Mouse (Mus musculus) stomach, postnatal 0 days (tissue): ENCODE measurements around the gene Agps. TPM values are rescaled to one million over a fixed set of nuclear protein-coding genes. Genes with fewer than 3 reads are reported as not detected.

ENCODE experiments used
- ATAC-seq: fragments of 200-750 bp; cut with Nextera tagmentation; 2 replicates; pipeline ENCODE4 v1.8.0; 2017; ENCODE audit not compliant: low FRiP score, low TSS enrichment
- DNase-seq: peaks from one replicate; pipeline ENCODE4 v3.0.0-alpha.2; 2016; ENCODE audit warnings: low spot score
- H3K27ac ChIP-seq: fragments of 300-500 bp; sonication (generic); replicated peaks from 2 replicates; pipeline ENCODE4 v1.5.1; 2014; ENCODE audit warnings: mild to moderate bottlenecking, control low read depth
- H3K27me3 ChIP-seq: fragments of 300-500 bp; sonication (generic); 2 replicates; pipeline ENCODE4 v1.6.1; 2014; ENCODE audit warnings: low read length; ENCODE audit not compliant: control insufficient read depth, insufficient read depth
- H3K36me3 ChIP-seq: fragments of 300-500 bp; sonication (generic); 2 replicates; pipeline ENCODE4 v1.6.1; 2014; ENCODE audit warnings: low read length, mixed read lengths; ENCODE audit not compliant: control insufficient read depth, insufficient read depth
- H3K4me1 ChIP-seq: fragments of 300-500 bp; sonication (generic); replicated peaks from 2 replicates; pipeline ENCODE4 v1.6.1; 2014; ENCODE audit warnings: antibody characterized with exemption; ENCODE audit not compliant: control insufficient read depth, insufficient read depth
- H3K4me2 ChIP-seq: fragments of 300-500 bp; sonication (generic); replicated peaks from 2 replicates; pipeline ENCODE4 v1.6.1; 2014; ENCODE audit warnings: low read depth, mild to moderate bottlenecking, control low read depth, moderate library complexity
- H3K4me3 ChIP-seq: fragments of 300-500 bp; sonication (generic); 2 replicates; pipeline ENCODE4 v1.5.1; 2014; ENCODE audit warnings: low read depth, low read length, control low read depth
- H3K9ac ChIP-seq: fragments of 300-500 bp; sonication (generic); 2 replicates; pipeline ENCODE4 v1.6.1; 2014; ENCODE audit warnings: mild to moderate bottlenecking, low read length, control low read depth, mixed read lengths
- H3K9me3 ChIP-seq: fragments of 300-500 bp; sonication (generic); 2 replicates; pipeline ENCODE4 v1.6.1; 2016; ENCODE audit warnings: low read length; ENCODE audit not compliant: control insufficient read depth
- CTCF ChIP-seq: IDR thresholded peaks from 2 replicates; pipeline ENCODE4 v1.5.1; 2016; ENCODE audit warnings: antibody characterized with exemption, low read depth, mild to moderate bottlenecking, moderate library complexity
- EP300 ChIP-seq: optimal IDR thresholded peaks from 2 replicates; pipeline ENCODE3; 2016; ENCODE audit warnings: antibody characterized with exemption
- WGBS: fragments of 180-500 bp; shearing (Covaris S2); extraction: QIAGEN DNeasy Blood & Tissue Kit; methylation state at CpG from one replicate; pipeline ENCODE4 v1.1.7; 2014; 5-methylcytosine and 5-hydroxymethylcytosine counted together
- polyA plus RNA-seq: library from polyadenylated mRNA; unstranded; fragments of >200 nt; fragmentation: Nextera tagmentation; extraction: Ambion mirVana; gene quantifications from 2 replicates; pipeline ENCODE4 v1.2.1, GENCODE M21; 2015

Agps gene
- polyA plus RNA-seq, 1 experiment from 2014 or later: 12.4 TPM

- H3K4me3 ChIP-seq: peak within 1 kb of the TSS; percentile 54
- peak within 1 kb of the TSS; percentile 56 for H3K9ac ChIP-seq
- H3K4me2 ChIP-seq: peak within 1 kb of the TSS; percentile 62
- no peaks in the 10 kb centered on the region for H3K9me3 ChIP-seq
- H3K27me3 ChIP-seq: no peaks in the 10 kb centered on the region
- 4% methylated on average over 34 of the region's 42 CpGs for WGBS
- H3K4me1 ChIP-seq: no peaks in the 10 kb centered on the region
- ATAC-seq (peak; percentile 87), DNase-seq (peak; percentile 85)
- no peak for TF ChIP-seq CTCF
- TF ChIP-seq EP300: no peak
- H3K27ac ChIP-seq: peak within 1 kb of the TSS; percentile 79
- no peaks in the 10 kb centered on the region for H3K36me3 ChIP-seq
These were observed 106.4 kb downstream of the Agps start, which contains the start of gene Ttc30b for GRCm38 (mm10) chr2:75938117-75939063. TSS of gene Ttc30b (minus strand) at chr2:75938585.

DNA sequence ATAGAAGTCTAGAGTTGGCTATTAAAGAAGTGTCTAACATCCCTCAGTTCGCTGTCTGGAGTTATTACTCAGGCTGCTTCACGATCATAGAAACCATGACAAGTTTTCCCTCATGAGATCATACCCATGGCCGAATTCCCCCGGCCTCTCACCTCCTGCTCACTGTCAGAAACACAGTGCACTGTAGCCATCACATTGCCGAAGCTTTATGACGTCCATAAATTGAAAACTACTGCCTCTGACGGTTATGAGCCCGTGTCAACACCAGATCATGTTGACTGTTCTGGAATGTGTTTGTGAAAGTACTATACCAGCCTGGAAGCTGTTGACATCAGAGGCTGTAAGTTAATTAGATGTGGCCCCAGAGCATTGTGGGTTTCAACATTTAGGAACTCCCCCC, 118.7 kb downstream of the Agps start:
- no peak for ATAC-seq
- no peak overlapping the region for H3K4me3 ChIP-seq
- no peaks in the 10 kb centered on the region for H3K27me3 ChIP-seq
- no peaks in the 10 kb centered on the region for H3K4me1 ChIP-seq
- H3K27ac ChIP-seq: no peak overlapping the region
- no peak overlapping the region for H3K9ac ChIP-seq
- DNase-seq: no peak
- WGBS: 85% methylated on average over 8 of the region's 8 CpGs
- H3K4me2 ChIP-seq: no peak overlapping the region
- H3K9me3 ChIP-seq: no peaks in the 10 kb centered on the region
- TF ChIP-seq EP300: no peak
- no peak for TF ChIP-seq CTCF
- H3K36me3 ChIP-seq: no peaks in the 10 kb centered on the region

- H3K4me2 ChIP-seq: no peak overlapping the region
- H3K9ac ChIP-seq: no peak overlapping the region
- H3K4me1 ChIP-seq: no peaks in the 10 kb centered on the region
- 90% methylated on average over 5 of the region's 5 CpGs for WGBS
- no peaks in the 10 kb centered on the region for H3K9me3 ChIP-seq
- no peak for ATAC-seq
- no peak overlapping the region for H3K27ac ChIP-seq
- DNase-seq: no peak
- no peak overlapping the region for H3K4me3 ChIP-seq
- no peak for TF ChIP-seq EP300
- no peaks in the 10 kb centered on the region for H3K27me3 ChIP-seq
- H3K36me3 ChIP-seq: no peaks in the 10 kb centered on the region
These were observed 121.3 kb downstream of the Agps start for GRCm38 (mm10) chr2:75953320-75953719.

- Histone ChIP-seq H3K36me3 (no peaks in the 10 kb centered on the region), H3K4me1 (peaks cover 9% of the 10 kb centered on the region), H3K4me2 (no peak overlapping the region), H3K9me3 (no peaks in the 10 kb centered on the region), H3K27me3 (no peaks in the 10 kb centered on the region), H3K27ac (no peak overlapping the region), H3K4me3 (no peak overlapping the region), H3K9ac (no peak overlapping the region)
- 49% methylated on average over 14 of the region's 14 CpGs for WGBS
- ATAC-seq: no peak
- TF ChIP-seq EP300 (no peak), CTCF (no peak)
- no peak for DNase-seq
These were observed 123.7 kb downstream of the Agps start for GRCm38 (mm10) chr2:75955709-75956108.

- Histone ChIP-seq H3K27me3 (no peaks in the 10 kb centered on the region), H3K9me3 (no peaks in the 10 kb centered on the region), H3K9ac (0 out of 2 replicates have a peak overlapping the region, but pooled peaks have one; percentile 0), H3K36me3 (no peaks in the 10 kb centered on the region), H3K27ac (peak overlapping the region; percentile 53), H3K4me2 (peak overlapping the region; percentile 15), H3K4me1 (peaks cover 10% of the 10 kb centered on the region), H3K4me3 (no peak overlapping the region)
- TF ChIP-seq EP300: no peak
- no peak for TF ChIP-seq CTCF
- ATAC-seq: no peak
- peak; percentile 34 for DNase-seq
- 27% methylated on average over 18 of the region's 18 CpGs for WGBS
These were observed 127.3 kb downstream of the Agps start for GRCm38 (mm10) chr2:75959183-75959849.
